Mouse (Mus musculus) neural tube, embryonic 12.5 days (tissue): ENCODE measurements at regions not wholly inside any gene's neighbourhood (a gene's known extent, or its start where the extent isn't known, plus 50 kb on each side); places are given as distances from the start of the nearest gene placed in this dataset.

Experiments used
- ATAC-seq: fragments of 200-750 bp; cut with Nextera tagmentation; 2 replicates; pipeline ENCODE4 v1.8.0; 2017; ENCODE audit warnings: low read depth, mild to moderate bottlenecking, moderate TSS enrichment, moderate library complexity; ENCODE audit not compliant: low FRiP score
- H3K27ac ChIP-seq: fragments of 300-500 bp; sonication (generic); 2 replicates; pipeline ENCODE4 v1.5.1; 2016
- H3K27me3 ChIP-seq: fragments of 300-500 bp; sonication (generic); replicated peaks from 2 replicates; pipeline ENCODE4 v1.6.1; 2016; ENCODE audit warnings: mild to moderate bottlenecking
- H3K36me3 ChIP-seq: fragments of 300-500 bp; sonication (generic); 2 replicates; pipeline ENCODE4 v1.6.1; 2016; ENCODE audit warnings: mild to moderate bottlenecking
- H3K4me1 ChIP-seq: fragments of 300-500 bp; sonication (generic); 2 replicates; pipeline ENCODE4 v1.6.1; 2016
- H3K4me2 ChIP-seq: fragments of 300-500 bp; sonication (generic); replicated peaks from 2 replicates; pipeline ENCODE4 v1.6.1; 2016; ENCODE audit warnings: mild to moderate bottlenecking
- H3K4me3 ChIP-seq: fragments of 300-500 bp; sonication (generic); 2 replicates; pipeline ENCODE4 v1.5.1; 2016
- H3K9ac ChIP-seq: fragments of 300-500 bp; sonication (generic); 2 replicates; pipeline ENCODE4 v1.6.1; 2016; ENCODE audit warnings: mild to moderate bottlenecking
- H3K9me3 ChIP-seq: fragments of 300-500 bp; sonication (generic); 2 replicates; pipeline ENCODE4 v1.6.1; 2016; ENCODE audit warnings: mild to moderate bottlenecking
- WGBS: fragments of 180-500 bp; shearing (Covaris S2); methylation state at CpG from one replicate; pipeline ENCODE4 v1.1.7; 2016; 5-methylcytosine and 5-hydroxymethylcytosine counted together

- H3K4me3 ChIP-seq, result no peak overlapping the region
- H3K4me2 ChIP-seq, result no peak overlapping the region
- no peak for ATAC-seq
- H3K27me3 ChIP-seq, result no peaks in the 10 kb centered on the region
- WGBS, result 48% methylated on average over 13 of the region's 13 CpGs
- H3K27ac ChIP-seq, result no peak overlapping the region
- H3K36me3 ChIP-seq, result no peaks in the 10 kb centered on the region
- no peaks in the 10 kb centered on the region for H3K9me3 ChIP-seq
- no peaks in the 10 kb centered on the region for H3K4me1 ChIP-seq
- H3K9ac ChIP-seq, result no peak overlapping the region
Measured at GRCm38 (mm10) chr13:99847531-99847930, 53.4 kb downstream of the Cartpt start.

GRCm38 (mm10) chr13:99842626-99843025 lies 58.3 kb downstream of the Cartpt start:
- peak; percentile 42; the same call in 1 of the 2 replicates for ATAC-seq
- Histone ChIP-seq H3K4me3 (no peak overlapping the region), H3K27ac (no peak overlapping the region), H3K9me3 (no peaks in the 10 kb centered on the region), H3K27me3 (no peaks in the 10 kb centered on the region), H3K4me2 (no peak overlapping the region), H3K36me3 (no peaks in the 10 kb centered on the region), H3K4me1 (peaks cover 22% of the 10 kb centered on the region), H3K9ac (no peak overlapping the region)
- 42% methylated on average over 9 of the region's 9 CpGs for WGBS

GRCm38 (mm10) chr13:99839446-99839845 lies 61.4 kb downstream of the Cartpt start:
- Histone ChIP-seq H3K36me3 (no peaks in the 10 kb centered on the region), H3K9me3 (no peaks in the 10 kb centered on the region), H3K4me1 (peaks cover 31% of the 10 kb centered on the region), H3K27me3 (no peaks in the 10 kb centered on the region), H3K4me3 (no peak overlapping the region), H3K27ac (no peak overlapping the region; the same call in 1 of the 2 replicates), H3K4me2 (peak overlapping the region; percentile 44), H3K9ac (peak overlapping the region; percentile 22; the same call in 1 of the 2 replicates)
- ATAC-seq, result peak; percentile 21; the same call in 1 of the 2 replicates
- WGBS, result 32% methylated on average over 9 of the region's 9 CpGs

- Histone ChIP-seq H3K9me3 (peaks cover 4% of the 10 kb centered on the region), H3K9ac (no peak overlapping the region), H3K36me3 (no peaks in the 10 kb centered on the region), H3K4me2 (no peak overlapping the region), H3K4me1 (peaks cover 31% of the 10 kb centered on the region), H3K27me3 (no peaks in the 10 kb centered on the region), H3K27ac (no peak overlapping the region), H3K4me3 (no peak overlapping the region)
- WGBS, result 38% methylated on average over 11 of the region's 11 CpGs
- peak; percentile 79 for ATAC-seq
Measured at GRCm38 (mm10) chr13:99837772-99838425, 63.0 kb downstream of the Cartpt start.

GRCm38 (mm10) chr13:99837180-99837579 lies 63.7 kb downstream of the Cartpt start:
- 0 out of 2 replicates have a peak, but pooled peaks have one; percentile 17 for ATAC-seq
- Histone ChIP-seq H3K9me3 (peaks cover 4% of the 10 kb centered on the region), H3K4me3 (no peak overlapping the region), H3K9ac (no peak overlapping the region), H3K4me2 (no peak overlapping the region), H3K27ac (no peak overlapping the region), H3K27me3 (no peaks in the 10 kb centered on the region), H3K4me1 (peaks cover 31% of the 10 kb centered on the region), H3K36me3 (no peaks in the 10 kb centered on the region)
- WGBS, result 60% methylated on average over 6 of the region's 6 CpGs

GRCm38 (mm10) chr13:99836586-99836985 lies 64.3 kb downstream of the Cartpt start:
- H3K27ac ChIP-seq, result no peak overlapping the region
- H3K4me3 ChIP-seq, result no peak overlapping the region
- H3K4me2 ChIP-seq, result no peak overlapping the region
- H3K36me3 ChIP-seq, result no peaks in the 10 kb centered on the region
- no peaks in the 10 kb centered on the region for H3K27me3 ChIP-seq
- no peak for ATAC-seq
- WGBS, result 84% methylated on average over 5 of the region's 5 CpGs
- H3K9ac ChIP-seq, result no peak overlapping the region
- peaks cover 31% of the 10 kb centered on the region for H3K4me1 ChIP-seq
- H3K9me3 ChIP-seq, result peaks cover 4% of the 10 kb centered on the region

GRCm38 (mm10) chr13:99835518-99835917 lies 65.4 kb downstream of the Cartpt start:
- WGBS, result 91% methylated on average over 8 of the region's 8 CpGs
- Histone ChIP-seq H3K4me2 (no peak overlapping the region), H3K4me3 (no peak overlapping the region), H3K36me3 (no peaks in the 10 kb centered on the region), H3K27ac (no peak overlapping the region), H3K9me3 (peaks cover 4% of the 10 kb centered on the region), H3K4me1 (peaks cover 31% of the 10 kb centered on the region), H3K27me3 (no peaks in the 10 kb centered on the region), H3K9ac (no peak overlapping the region)
- no peak for ATAC-seq

- Histone ChIP-seq H3K27me3 (no peaks in the 10 kb centered on the region), H3K4me3 (no peak overlapping the region), H3K9ac (no peak overlapping the region), H3K36me3 (no peaks in the 10 kb centered on the region), H3K27ac (no peak overlapping the region), H3K4me1 (no peaks in the 10 kb centered on the region), H3K4me2 (no peak overlapping the region), H3K9me3 (peaks cover 4% of the 10 kb centered on the region)
- 91% methylated on average over 7 of the region's 7 CpGs for WGBS
- no peak for ATAC-seq
Measured at GRCm38 (mm10) chr13:99830080-99830724, 70.7 kb downstream of the Cartpt start.

- H3K27me3 ChIP-seq, result no peaks in the 10 kb centered on the region
- no peak for ATAC-seq
- H3K4me3 ChIP-seq, result no peak overlapping the region
- 93% methylated on average over 7 of the region's 7 CpGs for WGBS
- no peak overlapping the region for H3K4me2 ChIP-seq
- no peaks in the 10 kb centered on the region for H3K9me3 ChIP-seq
- H3K27ac ChIP-seq, result no peak overlapping the region
- no peak overlapping the region for H3K9ac ChIP-seq
- H3K36me3 ChIP-seq, result no peaks in the 10 kb centered on the region
- no peaks in the 10 kb centered on the region for H3K4me1 ChIP-seq
Measured at GRCm38 (mm10) chr13:99827573-99827972, 73.3 kb downstream of the Cartpt start.

- no peak overlapping the region for H3K4me2 ChIP-seq
- H3K9ac ChIP-seq, result no peak overlapping the region
- H3K4me3 ChIP-seq, result no peak overlapping the region
- H3K4me1 ChIP-seq, result no peaks in the 10 kb centered on the region
- no peaks in the 10 kb centered on the region for H3K36me3 ChIP-seq
- no peak overlapping the region for H3K27ac ChIP-seq
- 72% methylated on average over 8 of the region's 8 CpGs for WGBS
- H3K27me3 ChIP-seq, result no peaks in the 10 kb centered on the region
- H3K9me3 ChIP-seq, result no peaks in the 10 kb centered on the region
- no peak for ATAC-seq
Measured at GRCm38 (mm10) chr13:99824625-99825024, 76.3 kb downstream of the Cartpt start.

- no peak overlapping the region for H3K9ac ChIP-seq
- no peak overlapping the region for H3K4me3 ChIP-seq
- H3K27me3 ChIP-seq, result no peaks in the 10 kb centered on the region
- no peak overlapping the region for H3K27ac ChIP-seq
- no peaks in the 10 kb centered on the region for H3K36me3 ChIP-seq
- H3K9me3 ChIP-seq, result no peaks in the 10 kb centered on the region
- H3K4me2 ChIP-seq, result no peak overlapping the region
- H3K4me1 ChIP-seq, result no peaks in the 10 kb centered on the region
- 66% methylated on average over 6 of the region's 6 CpGs for WGBS
- no peak for ATAC-seq
Measured at GRCm38 (mm10) chr13:99816666-99817065, 84.2 kb downstream of the Cartpt start.

- WGBS, result 77% methylated on average over 6 of the region's 6 CpGs
- H3K27ac ChIP-seq, result no peak overlapping the region
Measured at GRCm38 (mm10) chr13:99815786-99816185, 85.1 kb downstream of the Cartpt start.

GRCm38 (mm10) chr13:99814801-99815200 lies 86.1 kb downstream of the Cartpt start:
- 57% methylated on average over 2 of the region's 2 CpGs for WGBS
- no peak overlapping the region for H3K27ac ChIP-seq

More at GRCm38 (mm10) chr13:99815786-99816185, 85.1 kb downstream of the Cartpt start:
- Histone ChIP-seq H3K27me3 (no peaks in the 10 kb centered on the region), H3K4me2 (no peak overlapping the region), H3K9me3 (no peaks in the 10 kb centered on the region), H3K36me3 (no peaks in the 10 kb centered on the region), H3K9ac (no peak overlapping the region), H3K4me1 (no peaks in the 10 kb centered on the region), H3K4me3 (no peak overlapping the region)
- ATAC-seq, result no peak

More at GRCm38 (mm10) chr13:99814801-99815200, 86.1 kb downstream of the Cartpt start:
- Histone ChIP-seq H3K4me3 (no peak overlapping the region), H3K4me1 (no peaks in the 10 kb centered on the region), H3K9me3 (no peaks in the 10 kb centered on the region), H3K36me3 (no peaks in the 10 kb centered on the region), H3K27me3 (no peaks in the 10 kb centered on the region), H3K9ac (no peak overlapping the region), H3K4me2 (no peak overlapping the region)
- no peak for ATAC-seq
